ENCODE assay signal across 16 mouse cellular contexts in genomic region chr11:112889760-112890159, GRCm38 (mm10).
"Had no signal": no experiment of that assay in that cellular context is flagged by ENCODE, and none has a peak within 500 bp of the region (broad histone marks: within the 10 kb centered on the region; RNA-seq: fewer than 3 reads in every experiment).

No protein-coding gene starts in this region.

- H3K36me3 ChIP-seq: neural tube, embryonic 13.5 days; neural tube, embryonic 15.5 days; stomach, embryonic 15.5 days had no signal

- H3K4me3 ChIP-seq: neural tube, embryonic 13.5 days; neural tube, embryonic 15.5 days; stomach, embryonic 15.5 days had no signal

- DNase-seq: retina, postnatal 1 day; right cerebral cortex, adult 18-20 months; right cerebral cortex, postnatal 14 days; right cerebral cortex, postnatal 25 days; right cerebral cortex, postnatal 4 days; spleen, adult 18-20 months; thymus, adult 18-20 months; thymus, adult 2 months; thymus, postnatal 14 days; thymus, postnatal 25 days; thymus, postnatal 36 days; thymus, postnatal 4 days had no signal

- H3K27me3 ChIP-seq: neural tube, embryonic 13.5 days; neural tube, embryonic 15.5 days; stomach, embryonic 15.5 days had no signal

- H3K4me2 ChIP-seq: neural tube, embryonic 13.5 days; neural tube, embryonic 15.5 days; stomach, embryonic 15.5 days had no signal

- H3K9me3 ChIP-seq: neural tube, embryonic 13.5 days; neural tube, embryonic 15.5 days; stomach, embryonic 15.5 days had no signal

- H3K27ac ChIP-seq: neural tube, embryonic 13.5 days; neural tube, embryonic 15.5 days; stomach, embryonic 15.5 days; stomach, postnatal 0 days had no signal

- H3K9ac ChIP-seq: neural tube, embryonic 13.5 days; neural tube, embryonic 15.5 days; stomach, embryonic 15.5 days had no signal

- H3K4me1 ChIP-seq: neural tube, embryonic 15.5 days; stomach, embryonic 15.5 days had no signal
